Mouse (Mus musculus): ENCODE measurements around the gene Trappc11.
"Not testable (repeated sequence)": the region's sequence is repeated elsewhere in the genome, so short reads cannot be mapped to it uniquely, and the experiment has no call there.

Trappc11 gene

GRCm38 (mm10) chr8:47482354-47483071, 50.8 kb downstream of the Trappc11 start:
- no peak for DNase-seq

- DNase-seq: no peak
Observed at GRCm38 (mm10) chr8:47480039-47480438, 53.2 kb downstream of the Trappc11 start.

- no peak for DNase-seq
Observed at GRCm38 (mm10) chr8:47461650-47462049, 71.6 kb downstream of the Trappc11 start.

GRCm38 (mm10) chr8:47459216-47459749, 74.0 kb downstream of the Trappc11 start:
- no peak for DNase-seq

GRCm38 (mm10) chr8:47458591-47458990, 74.7 kb downstream of the Trappc11 start:
- DNase-seq: no peak

GRCm38 (mm10) chr8:47449211-47449610, 84.1 kb downstream of the Trappc11 start:
- DNase-seq: not testable (repeated sequence)

GRCm38 (mm10) chr8:47446312-47447046, 86.8 kb downstream of the Trappc11 start, which contains the start of gene Stox2:
TSS of gene Stox2 (minus strand) at chr8:47446362.
- no peak for DNase-seq

Measured in cerebellum, adult 8-10 months (tissue).